Mouse (Mus musculus): ENCODE measurements around the gene Drd5. TPM values are rescaled to one million over a fixed set of nuclear protein-coding genes. Genes with fewer than 3 reads are reported as not detected.

Drd5 gene
- polyA plus RNA-seq, 1 experiment, result not detected

- TF ChIP-seq POLR2A (IDR thresholded peaks at IDR 0.05; ENCODE audit: low read depth, low read length), result no peak
- TF ChIP-seq CTCF (IDR thresholded peaks at IDR 0.05; ENCODE audit: borderline replicate concordance, insufficient read depth, low read length), result no peak
- H3K4me1 ChIP-seq (ENCODE audit: control insufficient read depth, insufficient read depth, low read length), result no peaks in the 10 kb centered on the region
- H3K4me3 ChIP-seq (ENCODE audit: insufficient read depth, low read length), result no peak overlapping the region
- H3K27ac ChIP-seq (ENCODE audit: insufficient read depth, low read length), result no peak overlapping the region
These were observed 27.7 kb downstream of the Drd5 start for GRCm38 (mm10) chr5:38346646-38347432.

- Histone ChIP-seq H3K4me1 (ENCODE audit: control insufficient read depth, insufficient read depth, low read length) (no peaks in the 10 kb centered on the region), H3K27ac (ENCODE audit: insufficient read depth, low read length) (no peak overlapping the region), H3K4me3 (ENCODE audit: insufficient read depth, low read length) (no peak overlapping the region)
- TF ChIP-seq CTCF (IDR thresholded peaks at IDR 0.05; ENCODE audit: borderline replicate concordance, insufficient read depth, low read length), result no peak
- TF ChIP-seq POLR2A (IDR thresholded peaks at IDR 0.05; ENCODE audit: low read depth, low read length), result no peak
These were observed 31.3 kb downstream of the Drd5 start for GRCm38 (mm10) chr5:38350351-38350929.

GRCm38 (mm10) chr5:38356927-38357326 is 37.8 kb downstream of the Drd5 start:
- Histone ChIP-seq H3K4me3 (ENCODE audit: insufficient read depth, low read length) (no peak overlapping the region), H3K27ac (ENCODE audit: insufficient read depth, low read length) (no peak overlapping the region), H3K4me1 (ENCODE audit: control insufficient read depth, insufficient read depth, low read length) (no peaks in the 10 kb centered on the region)
- TF ChIP-seq POLR2A (IDR thresholded peaks at IDR 0.05; ENCODE audit: low read depth, low read length), result no peak
- TF ChIP-seq CTCF (IDR thresholded peaks at IDR 0.05; ENCODE audit: borderline replicate concordance, insufficient read depth, low read length), result no peak

GRCm38 (mm10) chr5:38359716-38360115 is 40.5 kb downstream of the Drd5 start:
- no peak overlapping the region for H3K4me3 ChIP-seq (ENCODE audit: insufficient read depth, low read length)
- no peaks in the 10 kb centered on the region for H3K4me1 ChIP-seq (ENCODE audit: control insufficient read depth, insufficient read depth, low read length)
- no peak overlapping the region for H3K27ac ChIP-seq (ENCODE audit: insufficient read depth, low read length)
- no peak for TF ChIP-seq CTCF (IDR thresholded peaks at IDR 0.05; ENCODE audit: borderline replicate concordance, insufficient read depth, low read length)
- TF ChIP-seq POLR2A (IDR thresholded peaks at IDR 0.05; ENCODE audit: low read depth, low read length), result no peak

GRCm38 (mm10) chr5:38364396-38364795 is 45.2 kb downstream of the Drd5 start:
- TF ChIP-seq CTCF (IDR thresholded peaks at IDR 0.05; ENCODE audit: borderline replicate concordance, insufficient read depth, low read length) (no peak), POLR2A (IDR thresholded peaks at IDR 0.05; ENCODE audit: low read depth, low read length) (no peak)
- Histone ChIP-seq H3K4me1 (ENCODE audit: control insufficient read depth, insufficient read depth, low read length) (no peaks in the 10 kb centered on the region; the same call in 1 of the 2 replicates), H3K27ac (ENCODE audit: insufficient read depth, low read length) (0 out of 2 replicates have a peak overlapping the region, but pooled peaks have one; percentile 8), H3K4me3 (ENCODE audit: insufficient read depth, low read length) (no peak overlapping the region)

GRCm38 (mm10) chr5:38365521-38365920 is 46.4 kb downstream of the Drd5 start:
- Histone ChIP-seq H3K4me3 (ENCODE audit: insufficient read depth, low read length) (no peak overlapping the region), H3K4me1 (ENCODE audit: control insufficient read depth, insufficient read depth, low read length) (no peaks in the 10 kb centered on the region; the same call in 1 of the 2 replicates), H3K27ac (ENCODE audit: insufficient read depth, low read length) (no peak overlapping the region)
- TF ChIP-seq POLR2A (IDR thresholded peaks at IDR 0.05; ENCODE audit: low read depth, low read length) (no peak), CTCF (IDR thresholded peaks at IDR 0.05; ENCODE audit: borderline replicate concordance, insufficient read depth, low read length) (no peak)

GRCm38 (mm10) chr5:38366650-38367470 is 47.7 kb downstream of the Drd5 start:
- TF ChIP-seq CTCF (IDR thresholded peaks at IDR 0.05; ENCODE audit: borderline replicate concordance, insufficient read depth, low read length), result no peak
- TF ChIP-seq POLR2A (IDR thresholded peaks at IDR 0.05; ENCODE audit: low read depth, low read length), result no peak
- Histone ChIP-seq H3K4me3 (ENCODE audit: insufficient read depth, low read length) (no peak overlapping the region), H3K27ac (ENCODE audit: insufficient read depth, low read length) (peak overlapping the region; percentile 11; the same call in 1 of the 2 replicates), H3K4me1 (ENCODE audit: control insufficient read depth, insufficient read depth, low read length) (no peaks in the 10 kb centered on the region; the same call in 1 of the 2 replicates)

GRCm38 (mm10) chr5:38371308-38371707 is 52.1 kb downstream of the Drd5 start:
- no peak overlapping the region for H3K4me3 ChIP-seq (ENCODE audit: insufficient read depth, low read length)
- H3K4me1 ChIP-seq (ENCODE audit: control insufficient read depth, insufficient read depth, low read length), result peaks cover 4% of the 10 kb centered on the region
- H3K27ac ChIP-seq (ENCODE audit: insufficient read depth, low read length), result peak overlapping the region; percentile 30; the same call in 1 of the 2 replicates
- no peak for TF ChIP-seq POLR2A (IDR thresholded peaks at IDR 0.05; ENCODE audit: low read depth, low read length)
- TF ChIP-seq CTCF (IDR thresholded peaks at IDR 0.05; ENCODE audit: borderline replicate concordance, insufficient read depth, low read length), result no peak

Other genes starting within 250 kb of the Drd5 start
- gene Nsg1, start 159.5 kb upstream of the Drd5 start, polyA plus RNA-seq (2011; ENCODE audit: insufficient read length, low read depth, missing spikeins), result 47.2 and 69.4 TPM in 2 replicates
- 4.7 and 7.1 TPM in 2 replicates for gene Zbtb49, start 98.9 kb upstream of the Drd5 start, polyA plus RNA-seq (2011; ENCODE audit: insufficient read length, low read depth, missing spikeins)
- 38.2 and 39.3 TPM in 2 replicates for gene Lyar, start 98.9 kb upstream of the Drd5 start, polyA plus RNA-seq (2011; ENCODE audit: insufficient read length, low read depth, missing spikeins)
- gene Tmem128, start 59.2 kb upstream of the Drd5 start, polyA plus RNA-seq (2011; ENCODE audit: insufficient read length, low read depth, missing spikeins), result 34.5 and 44.5 TPM in 2 replicates
- gene Otop1, start 43.4 kb upstream of the Drd5 start, polyA plus RNA-seq (2011; ENCODE audit: insufficient read length, low read depth, missing spikeins), result not detected in 2 replicates
- gene Slc2a9, start 183.8 kb downstream of the Drd5 start, polyA plus RNA-seq (2011; ENCODE audit: insufficient read length, low read depth, missing spikeins), result 1.8 and 3.1 TPM in 2 replicates
- 280 and 348 TPM in 2 replicates for gene Wdr1, start 243.9 kb downstream of the Drd5 start, polyA plus RNA-seq (2011; ENCODE audit: insufficient read length, low read depth, missing spikeins)